Mouse (Mus musculus): ENCODE measurements at regions not wholly inside any gene's neighbourhood (a gene's known extent, or its start where the extent isn't known, plus 50 kb on each side); places are given as distances from the start of the nearest gene placed in this dataset.

DNA sequence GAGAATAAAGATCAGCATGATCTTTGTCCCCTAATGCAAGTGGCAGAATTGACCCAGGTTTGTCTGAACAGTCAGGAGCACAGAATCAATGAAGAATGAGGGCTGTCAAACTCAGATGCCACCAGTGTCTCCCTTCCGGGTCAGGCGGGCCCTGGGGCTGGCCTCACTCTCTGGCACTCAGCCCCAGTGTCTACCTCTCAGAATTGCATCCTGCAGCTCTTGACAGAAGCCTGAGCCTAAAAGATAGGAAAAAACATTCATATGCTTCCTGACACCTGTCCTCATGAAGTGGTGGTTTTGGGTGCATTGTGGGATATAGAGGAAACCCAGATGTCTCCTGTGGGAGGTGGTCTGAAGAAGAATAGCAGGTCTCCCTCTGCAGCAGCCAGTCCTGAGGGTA, 107.9 kb upstream of the Sfswap start:
- Histone ChIP-seq H3K4me2 (no peak overlapping the region), H3K9ac (no peak overlapping the region), H3K27me3 (peaks cover 8% of the 10 kb centered on the region; the same call in 1 of the 2 replicates), H3K27ac (no peak overlapping the region), H3K4me1 (replicated peaks) (no peaks in the 10 kb centered on the region), H3K36me3 (no peaks in the 10 kb centered on the region), H3K9me3 (replicated peaks) (no peaks in the 10 kb centered on the region), H3K4me3 (no peak overlapping the region)
- 75% methylated on average over 2 of the region's 2 CpGs for WGBS
- ATAC-seq (replicated peaks; ENCODE audit: insufficient number of reproducible peaks, insufficient read depth, low FRiP score, low read depth): no peak

DNA sequence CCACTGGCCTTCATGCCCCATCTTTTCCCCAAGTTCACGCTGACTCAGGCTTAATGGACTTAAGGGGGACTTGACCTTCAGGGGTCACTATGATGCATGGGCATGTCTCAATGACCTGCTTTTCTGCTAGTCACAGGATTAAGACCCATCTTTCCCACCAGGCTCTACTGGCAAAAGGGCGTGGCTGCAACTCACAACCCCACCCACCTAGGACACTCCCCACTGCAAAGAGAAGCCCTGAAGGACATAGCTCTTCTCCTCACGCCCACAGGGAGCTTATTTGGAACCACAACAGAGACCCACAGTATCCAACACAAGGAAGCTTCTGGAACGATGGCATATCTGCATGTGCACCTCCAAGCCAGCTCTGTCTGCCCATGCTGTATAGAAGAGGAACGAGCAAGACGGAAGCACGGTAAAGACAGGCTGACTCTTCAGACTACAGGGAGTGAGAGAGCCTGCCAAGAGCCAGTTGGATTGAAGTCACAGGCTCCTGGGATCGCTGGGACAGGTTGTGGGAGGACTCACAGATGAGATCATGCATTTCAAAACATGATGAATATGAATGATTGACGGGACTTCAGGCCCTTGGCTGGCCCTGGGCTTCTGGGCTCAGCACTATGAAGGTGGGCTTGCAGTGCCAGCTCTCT, 107.3 kb upstream of the Sfswap start:
- no peaks in the 10 kb centered on the region for H3K4me1 ChIP-seq (replicated peaks)
- no peaks in the 10 kb centered on the region for H3K36me3 ChIP-seq
- 66% methylated on average over 9 of the region's 9 CpGs for WGBS
- H3K4me3 ChIP-seq: no peak overlapping the region
- H3K27ac ChIP-seq: no peak overlapping the region
- no peak overlapping the region for H3K4me2 ChIP-seq
- no peaks in the 10 kb centered on the region for H3K9me3 ChIP-seq (replicated peaks)
- peaks cover 6% of the 10 kb centered on the region; the same call in 1 of the 2 replicates for H3K27me3 ChIP-seq
- H3K9ac ChIP-seq: no peak overlapping the region
- ATAC-seq (replicated peaks; ENCODE audit: insufficient number of reproducible peaks, insufficient read depth, low FRiP score, low read depth): no peak

- ATAC-seq (replicated peaks; ENCODE audit: insufficient number of reproducible peaks, insufficient read depth, low FRiP score, low read depth): no peak
These were observed 106.6 kb upstream of the Sfswap start for GRCm38 (mm10) chr5:129394416-129394815.

GRCm38 (mm10) chr5:129397311-129397710, 103.7 kb upstream of the Sfswap start:
- no peaks in the 10 kb centered on the region for H3K9me3 ChIP-seq (replicated peaks)
- no peak overlapping the region for H3K4me3 ChIP-seq
- WGBS: 59% methylated on average over 1 of the region's 1 CpGs
- ATAC-seq (replicated peaks; ENCODE audit: insufficient number of reproducible peaks, insufficient read depth, low FRiP score, low read depth): no peak
- no peaks in the 10 kb centered on the region for H3K27me3 ChIP-seq
- no peak overlapping the region for H3K27ac ChIP-seq
- no peak overlapping the region for H3K9ac ChIP-seq
- no peaks in the 10 kb centered on the region for H3K4me1 ChIP-seq (replicated peaks)
- no peak overlapping the region for H3K4me2 ChIP-seq
- no peaks in the 10 kb centered on the region for H3K36me3 ChIP-seq

More at GRCm38 (mm10) chr5:129394416-129394815, 106.6 kb upstream of the Sfswap start:
- H3K4me2 ChIP-seq: no peak overlapping the region
- H3K27ac ChIP-seq: no peak overlapping the region
- no peak overlapping the region for H3K9ac ChIP-seq
- no peaks in the 10 kb centered on the region for H3K4me1 ChIP-seq (replicated peaks)
- no peaks in the 10 kb centered on the region for H3K36me3 ChIP-seq
- whole genome bisulfite sequencing: 58% methylated on average over 4 of the region's 4 CpGs
- H3K9me3 ChIP-seq (replicated peaks): no peaks in the 10 kb centered on the region
- H3K27me3 ChIP-seq: 0 out of 2 replicates have a peak, but pooled peaks cover 3% of the 10 kb centered on the region
- H3K4me3 ChIP-seq: no peak overlapping the region

DNA sequence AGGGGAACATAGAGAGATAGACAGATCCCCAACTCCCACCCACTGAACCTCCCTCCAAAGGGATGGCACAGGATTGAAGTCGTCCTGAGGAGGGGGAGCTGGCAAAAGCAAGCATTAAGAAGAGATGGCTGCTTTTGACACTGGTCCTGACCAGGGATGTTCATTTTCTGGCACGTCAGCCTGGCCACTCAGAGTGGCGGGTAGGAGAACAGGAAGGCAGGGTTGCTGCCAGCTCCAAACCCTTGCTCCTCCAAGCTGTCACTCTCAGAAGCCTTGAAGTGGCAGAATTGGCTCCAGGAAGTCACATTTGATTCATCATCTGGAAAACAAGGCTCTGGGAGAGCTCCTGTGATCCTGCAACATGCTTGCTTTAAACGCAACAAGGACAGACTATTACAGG, 94.8 kb upstream of the Sfswap start:
- Histone ChIP-seq H3K4me2 (no peak overlapping the region), H3K27me3 (no peaks in the 10 kb centered on the region), H3K4me1 (replicated peaks) (peaks cover 6% of the 10 kb centered on the region), H3K36me3 (no peaks in the 10 kb centered on the region), H3K9ac (no peak overlapping the region), H3K4me3 (no peak overlapping the region), H3K27ac (no peak overlapping the region), H3K9me3 (replicated peaks) (no peaks in the 10 kb centered on the region)
- ATAC-seq (replicated peaks; ENCODE audit: insufficient number of reproducible peaks, insufficient read depth, low FRiP score, low read depth): no peak
- WGBS: 50% methylated on average over 4 of the region's 4 CpGs

DNA sequence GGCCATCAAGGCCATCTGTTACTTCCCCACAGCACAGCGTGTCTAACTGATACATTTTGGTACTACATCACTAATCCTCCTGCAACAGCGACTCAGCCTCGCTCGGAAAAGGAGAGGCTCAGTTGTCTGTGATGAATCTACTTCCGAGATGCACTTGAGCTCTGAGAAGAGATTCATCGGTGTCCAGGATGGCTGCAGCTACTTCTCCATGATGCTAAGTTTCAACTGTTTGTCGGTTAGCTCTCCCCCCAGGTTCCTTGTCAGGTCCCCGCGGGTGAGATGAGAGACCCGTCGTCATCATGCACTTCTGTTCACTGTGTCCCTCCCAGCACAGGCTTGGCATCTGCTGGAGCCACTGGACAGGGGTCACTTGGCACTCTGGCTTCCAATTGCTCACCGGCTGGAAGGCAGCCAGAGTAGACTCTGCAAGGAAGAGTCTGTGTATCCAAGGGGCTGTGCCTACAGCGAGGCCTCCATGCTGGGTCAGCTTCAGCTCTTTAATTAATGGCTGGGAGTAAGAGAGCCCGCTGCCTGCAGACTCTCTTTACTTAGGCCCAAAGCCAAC, 91.5 kb upstream of the Sfswap start:
- WGBS: 54% methylated on average over 14 of the region's 14 CpGs
- Histone ChIP-seq H3K4me3 (no peak overlapping the region), H3K9ac (no peak overlapping the region), H3K4me2 (no peak overlapping the region), H3K36me3 (no peaks in the 10 kb centered on the region), H3K27ac (no peak overlapping the region), H3K9me3 (replicated peaks) (no peaks in the 10 kb centered on the region), H3K27me3 (no peaks in the 10 kb centered on the region), H3K4me1 (replicated peaks) (peaks cover 6% of the 10 kb centered on the region)
- no peak for ATAC-seq (replicated peaks; ENCODE audit: insufficient number of reproducible peaks, insufficient read depth, low FRiP score, low read depth)

DNA sequence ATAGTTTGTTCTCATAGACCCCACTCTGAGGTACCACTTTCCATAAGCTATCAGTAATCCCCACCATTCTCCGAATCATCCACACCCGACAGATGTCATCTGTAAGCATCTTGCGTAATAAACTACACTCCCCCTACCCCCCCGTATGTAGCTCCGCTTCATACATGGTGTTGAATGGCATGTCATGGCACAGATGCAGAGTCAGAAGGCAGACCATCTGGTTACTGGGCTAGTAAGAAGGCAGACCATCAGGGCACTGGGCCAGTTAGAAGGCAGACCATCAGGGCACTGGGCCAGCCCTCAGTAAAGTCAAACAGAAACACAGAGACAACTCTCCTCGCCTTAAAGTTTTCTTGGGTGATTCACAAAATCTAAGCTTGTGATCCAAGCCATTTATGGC, 88.9 kb upstream of the Sfswap start:
- no peaks in the 10 kb centered on the region for H3K27me3 ChIP-seq
- H3K4me2 ChIP-seq: no peak overlapping the region
- no peak overlapping the region for H3K9ac ChIP-seq
- no peaks in the 10 kb centered on the region for H3K36me3 ChIP-seq
- peaks cover 21% of the 10 kb centered on the region for H3K4me1 ChIP-seq (replicated peaks)
- no peaks in the 10 kb centered on the region for H3K9me3 ChIP-seq (replicated peaks)
- H3K27ac ChIP-seq: no peak overlapping the region
- no peak for ATAC-seq (replicated peaks; ENCODE audit: insufficient number of reproducible peaks, insufficient read depth, low FRiP score, low read depth)
- H3K4me3 ChIP-seq: no peak overlapping the region
- 83% methylated on average over 6 of the region's 6 CpGs for WGBS

DNA sequence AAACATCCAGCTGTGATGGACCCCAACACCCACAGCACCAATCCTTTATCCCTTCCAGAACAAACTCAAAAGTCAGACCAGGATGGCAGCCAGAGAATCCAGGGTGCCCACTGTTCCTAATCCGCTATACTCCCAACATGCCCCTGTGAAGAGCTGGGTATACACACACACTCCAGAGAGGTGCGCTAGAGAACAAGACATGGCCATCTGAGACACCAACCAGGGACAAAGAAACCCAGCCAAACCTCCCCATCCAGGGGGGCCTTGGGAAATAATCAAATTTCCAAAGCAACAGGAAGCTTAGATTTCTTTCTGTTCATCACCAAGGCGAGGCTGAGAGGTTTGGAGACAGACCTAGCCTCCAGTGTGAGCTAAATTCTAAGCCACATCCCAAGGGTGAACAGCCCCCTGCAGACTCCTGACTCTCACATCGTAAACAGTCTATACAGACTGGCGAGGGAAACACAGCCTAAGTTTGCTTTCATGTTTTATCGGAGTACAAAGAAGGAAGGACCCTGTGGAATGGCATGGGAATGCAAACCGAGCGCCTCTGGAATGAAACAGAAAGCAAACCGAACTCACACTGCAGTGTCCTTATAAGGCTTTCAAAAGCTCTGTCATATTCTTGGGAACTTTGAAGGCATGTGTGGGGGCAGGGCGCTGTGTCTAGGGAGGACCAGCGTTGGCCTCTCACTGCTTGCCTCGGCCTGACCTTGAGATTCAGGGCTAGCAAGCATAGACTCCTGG, 85.9 kb upstream of the Sfswap start:
- 17% methylated on average over 12 of the region's 12 CpGs for WGBS
- no peaks in the 10 kb centered on the region for H3K9me3 ChIP-seq (replicated peaks)
- peak; percentile 62 for ATAC-seq (replicated peaks; ENCODE audit: insufficient number of reproducible peaks, insufficient read depth, low FRiP score, low read depth)

GRCm38 (mm10) chr5:129416425-129416824, 84.6 kb upstream of the Sfswap start:
- no peak overlapping the region for H3K4me2 ChIP-seq
- no peaks in the 10 kb centered on the region for H3K27me3 ChIP-seq
- no peak overlapping the region for H3K4me3 ChIP-seq
- WGBS: 16% methylated on average over 3 of the region's 3 CpGs
- H3K36me3 ChIP-seq: no peaks in the 10 kb centered on the region
- H3K4me1 ChIP-seq (replicated peaks): peaks cover 15% of the 10 kb centered on the region
- H3K9ac ChIP-seq: no peak overlapping the region
- no peak for ATAC-seq (replicated peaks; ENCODE audit: insufficient number of reproducible peaks, insufficient read depth, low FRiP score, low read depth)
- no peak overlapping the region for H3K27ac ChIP-seq
- H3K9me3 ChIP-seq (replicated peaks): no peaks in the 10 kb centered on the region

More for the DNA sequence above, 85.9 kb upstream of the Sfswap start:
- peaks cover 15% of the 10 kb centered on the region for H3K4me1 ChIP-seq (replicated peaks)
- H3K36me3 ChIP-seq: no peaks in the 10 kb centered on the region
- no peaks in the 10 kb centered on the region for H3K27me3 ChIP-seq
- H3K4me3 ChIP-seq: peak overlapping the region; percentile 33
- peak overlapping the region; percentile 35 for H3K9ac ChIP-seq
- peak overlapping the region; percentile 69 for H3K27ac ChIP-seq
- peak overlapping the region; percentile 57 for H3K4me2 ChIP-seq

DNA sequence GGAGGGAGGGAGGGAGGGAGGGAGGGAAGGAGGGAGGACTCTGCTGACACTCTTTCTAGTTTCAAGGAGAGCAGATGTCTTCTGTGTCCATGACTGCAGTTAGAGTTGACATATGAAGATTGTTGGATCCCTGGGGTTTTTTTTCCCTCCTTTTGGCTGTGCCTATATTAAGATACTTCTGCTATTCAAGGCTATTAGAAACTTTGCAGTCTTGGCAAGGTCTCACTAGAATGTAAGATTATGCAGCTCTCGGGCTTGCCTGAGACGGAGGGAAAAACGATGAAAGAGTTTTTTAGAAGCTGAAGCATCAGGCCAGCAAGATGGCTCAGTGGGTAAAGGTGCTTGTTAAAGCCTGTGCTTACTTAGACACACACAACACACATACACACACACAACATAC, 83.5 kb upstream of the Sfswap start:
- Histone ChIP-seq H3K36me3 (no peaks in the 10 kb centered on the region), H3K9me3 (replicated peaks) (no peaks in the 10 kb centered on the region), H3K27me3 (no peaks in the 10 kb centered on the region), H3K4me2 (no peak overlapping the region), H3K4me3 (no peak overlapping the region), H3K9ac (no peak overlapping the region), H3K27ac (no peak overlapping the region), H3K4me1 (replicated peaks) (peaks cover 15% of the 10 kb centered on the region)
- WGBS: 49% methylated on average over 3 of the region's 3 CpGs
- no peak for ATAC-seq (replicated peaks; ENCODE audit: insufficient number of reproducible peaks, insufficient read depth, low FRiP score, low read depth)

DNA sequence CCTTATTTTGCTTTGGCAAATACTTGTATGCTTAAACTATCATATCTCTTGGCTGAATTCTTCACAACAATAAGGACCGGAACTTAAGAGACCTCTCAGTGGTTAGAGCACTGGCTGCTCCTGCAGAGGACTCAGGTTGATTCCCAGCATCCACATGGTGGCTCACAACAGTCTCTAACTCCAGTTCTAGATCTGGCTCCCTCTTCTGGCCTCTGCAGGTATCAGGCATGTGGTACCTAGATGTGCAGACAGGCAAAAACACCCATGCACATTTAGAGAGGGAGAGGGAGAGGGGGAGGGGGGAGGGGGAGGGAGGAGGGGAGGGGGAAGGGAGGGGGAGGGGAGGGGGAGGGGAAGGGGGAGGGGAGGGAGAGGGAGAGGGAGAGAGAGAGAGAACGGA, 80.0 kb upstream of the Sfswap start:
- 73% methylated on average over 2 of the region's 2 CpGs for WGBS
- no peak for ATAC-seq (replicated peaks; ENCODE audit: insufficient number of reproducible peaks, insufficient read depth, low FRiP score, low read depth)
- Histone ChIP-seq H3K27me3 (no peaks in the 10 kb centered on the region), H3K4me3 (no peak overlapping the region), H3K4me2 (no peak overlapping the region), H3K36me3 (no peaks in the 10 kb centered on the region), H3K9ac (no peak overlapping the region), H3K27ac (no peak overlapping the region), H3K9me3 (replicated peaks) (no peaks in the 10 kb centered on the region), H3K4me1 (replicated peaks) (peaks cover 2% of the 10 kb centered on the region)

Measured in heart, embryonic 15.5 days (tissue).